Comparison of ENCODE assay signal across 8 mouse cellular contexts in genomic region chr10:123076245-123077023, GRCm38 (mm10). TPM values are rescaled to one million over a fixed set of nuclear protein-coding genes. Genes with fewer than 3 reads are reported as not detected.
A peak's percentile ranks its signal among the peaks of the same experiment; 100 is the strongest.
DNase-seq lines count a peak whose midpoint lies in the region; ATAC-seq lines count a peak whose summit lies in the region.

Mon2 (minus strand) TSS chr10:123076505.

- intact Hi-C loops in gastrocnemius, postnatal 14 days (cut with DNase I; ENCODE audit: low total_unique reads) = no loop called here
- intact Hi-C loops in left cerebral cortex, postnatal 10 days (cut with DNase I) = loop anchor here (10.0 kb wide), 1 partner anchor 272 kb away; no protein-coding TSS in a partner anchor

- peak; percentile 98 for ATAC-seq in inflammation-experienced regulatory T-cells, adult 6 months
- ATAC-seq in megakaryocyte-erythroid progenitor cell, adult 5-6 weeks (replicated peaks; ENCODE audit: low FRiP score, low TSS enrichment, poor library complexity, severe bottlenecking) = peak; percentile 93

- DNase-seq in adipocyte (ENCODE audit: low spot score) = peak; percentile 95
- peak; percentile 91 for DNase-seq in embryo, embryonic 10 days (ENCODE audit: low spot score)
- DNase-seq in gastrocnemius, postnatal 14 days = peak; percentile 98
- DNase-seq in left cerebral cortex, postnatal 10 days (ENCODE audit: extremely low spot score in 1 of 2, low spot score in 2 of 2) = peak; percentile 95 to 99
- peak; percentile 98 for DNase-seq in right cerebral cortex, postnatal 25 days
- peak; percentile 95 to 97 for DNase-seq in urinary bladder, postnatal 4 days (ENCODE audit: low spot score in 2 of 2)

RNA-seq across cellular contexts. Expression of gene Mon2, which starts in this region (rescaled TPM):
- 10 to 100 TPM; 35.8 to 42.6 TPM for total RNA-seq in gastrocnemius, postnatal 14 days (2021)
- 10 to 100 TPM; 12.3 to 39.6 (median 34.4) TPM for polyA plus RNA-seq in inflammation-experienced regulatory T-cells, adult 6 months (2017; shearing (Covaris generic))
- 10 to 100 TPM; 76.7 to 78.5 TPM for total RNA-seq in left cerebral cortex, postnatal 10 days (2021)
- total RNA-seq in megakaryocyte-erythroid progenitor cell, adult 5-6 weeks (2014; fragmentation: Nextera tagmentation) = 48.0 and 54.4 TPM in 2 replicates
- 39.5 and 52.1 TPM in 2 replicates for total RNA-seq in megakaryocyte-erythroid progenitor cell, adult 5-6 weeks (2017)

Comparison
In these comparisons a context has a peak if more than half of its experiments do, and no peak if none do; other contexts are left out.
1. Peak in every context shown above with its lines: DNase-seq and ATAC-seq.